Mouse (Mus musculus) B cell, adult 2 months (primary cell): ENCODE results near the gene Mybph.

Experiments used
- DNase-seq, 2 experiments: peaks; one replicate each; pipeline ENCODE4 v3.0.0; 2022

The Mybph gene

DNA sequence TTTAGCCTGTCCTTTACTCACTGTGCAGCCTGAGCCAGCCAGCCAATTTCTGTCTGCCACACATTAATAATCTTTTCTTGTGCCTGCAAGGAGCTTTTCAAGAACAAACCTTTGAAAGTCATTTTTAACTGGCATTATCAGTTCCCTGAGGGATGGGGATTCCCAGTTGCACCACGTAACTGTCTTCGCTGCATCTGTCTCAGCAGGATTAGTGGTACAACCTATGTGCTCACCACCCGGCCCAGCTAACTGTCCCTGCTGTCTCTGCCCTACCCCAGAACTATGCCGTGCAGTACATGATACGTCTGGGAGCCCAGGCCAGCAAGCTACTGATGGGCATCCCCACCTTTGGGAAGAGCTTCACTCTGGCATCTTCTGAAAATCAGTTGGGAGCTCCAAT, 5.0 kb upstream of the Mybph start:
- DNase-seq: no peak

DNA sequence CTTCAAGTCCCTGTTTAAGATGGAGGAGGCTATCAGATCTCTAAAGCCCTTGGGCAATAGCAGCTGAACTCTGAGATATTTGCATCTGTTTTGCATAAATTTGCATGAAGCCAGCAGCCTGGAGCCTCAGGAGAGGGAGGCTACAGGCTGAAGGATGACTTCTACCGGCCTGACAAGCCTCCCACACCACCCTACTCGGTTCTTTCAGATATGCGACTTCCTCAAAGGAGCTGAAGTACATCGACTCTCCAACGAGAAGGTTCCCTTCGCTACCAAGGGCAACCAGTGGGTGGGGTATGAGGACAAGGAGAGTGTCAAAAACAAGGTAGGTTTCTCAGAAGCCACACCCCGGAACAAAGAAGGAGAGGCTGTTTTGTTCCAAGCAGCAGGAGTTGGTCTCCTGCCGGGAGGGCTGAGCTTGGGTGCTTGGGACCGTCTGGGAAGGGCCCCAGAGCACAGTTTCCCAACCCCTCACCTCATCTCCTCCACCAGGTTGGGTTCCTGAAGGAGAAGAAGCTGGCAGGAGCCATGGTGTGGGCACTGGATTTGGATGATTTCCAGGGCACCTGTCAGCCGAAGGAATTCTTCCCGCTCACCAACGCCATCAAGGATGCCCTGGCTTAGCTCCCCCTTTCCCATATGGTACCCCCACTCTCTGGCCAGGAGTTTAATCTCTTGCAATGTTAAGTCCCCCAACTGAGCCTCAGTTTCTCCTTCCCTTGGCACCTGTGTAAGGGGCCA, 4.1 kb upstream of the Mybph start:
- DNase-seq: peak; percentile 29 to 53

DNA sequence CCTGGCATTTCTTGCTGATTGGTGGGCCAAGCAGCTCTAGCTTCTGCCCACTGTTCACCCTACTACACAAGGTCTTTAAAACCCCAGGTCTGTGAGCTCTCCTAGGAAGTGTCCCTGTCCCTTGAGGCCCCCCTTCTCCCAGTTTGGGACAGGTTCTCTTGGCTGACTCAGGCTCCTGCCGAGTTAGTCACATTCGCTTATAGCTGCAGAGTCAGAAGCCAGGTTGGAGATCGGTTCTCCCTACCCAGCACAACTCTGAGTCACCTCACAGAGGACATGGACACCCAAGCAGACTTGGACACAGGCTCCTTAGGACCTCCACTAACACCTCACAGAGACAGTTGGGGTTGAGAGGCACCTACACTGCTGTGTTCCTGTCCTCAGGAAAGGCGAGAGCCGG, 2.1 kb upstream of the Mybph start:
- no peak for DNase-seq

DNA sequence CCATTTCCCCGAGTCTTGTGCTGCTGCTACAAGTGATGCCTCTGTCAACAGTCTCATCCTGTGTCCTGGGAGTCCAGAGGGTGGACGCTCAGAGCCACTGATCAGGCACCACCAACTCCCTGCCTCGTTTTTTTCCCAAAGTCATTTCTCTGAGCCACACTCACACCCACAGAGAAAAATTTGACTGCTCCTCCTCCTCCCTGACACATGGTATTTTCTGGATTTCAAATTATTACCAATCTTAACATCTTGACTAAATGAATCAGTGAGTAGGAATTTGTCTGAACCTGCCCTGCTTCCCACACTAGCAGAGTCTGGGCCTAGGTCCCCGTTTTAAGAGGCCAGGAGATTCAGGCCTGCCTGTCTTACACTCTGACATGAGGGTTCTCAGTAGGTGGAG, 1.2 kb upstream of the Mybph start:
- no peak for DNase-seq

DNA sequence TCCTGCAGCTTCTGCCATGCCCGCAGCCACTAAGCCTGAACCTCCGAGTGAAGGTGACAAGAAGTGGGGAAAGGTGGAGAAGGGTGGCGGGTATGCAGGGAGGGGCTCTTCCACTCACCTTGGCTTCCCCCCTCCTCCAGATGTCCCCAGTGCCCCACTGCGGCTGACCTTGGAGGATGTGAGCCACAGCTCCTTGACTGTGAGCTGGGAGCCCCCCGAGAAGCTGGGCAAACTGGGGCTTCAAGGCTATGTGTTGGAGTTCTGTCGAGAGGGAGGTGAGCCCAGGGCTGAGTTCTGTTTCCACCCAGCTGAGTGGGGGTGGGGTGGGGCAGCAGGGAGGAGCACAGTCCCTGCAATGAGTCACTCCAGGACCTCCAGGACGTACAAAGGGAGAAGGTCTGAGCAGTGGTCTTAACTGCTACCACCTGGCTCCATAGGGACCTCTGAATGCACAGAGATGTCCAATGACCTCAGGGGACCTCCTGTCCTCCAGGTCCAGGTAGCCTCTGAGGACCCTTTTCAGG, 488 bp downstream of the Mybph start:
- DNase-seq: no peak

DNA sequence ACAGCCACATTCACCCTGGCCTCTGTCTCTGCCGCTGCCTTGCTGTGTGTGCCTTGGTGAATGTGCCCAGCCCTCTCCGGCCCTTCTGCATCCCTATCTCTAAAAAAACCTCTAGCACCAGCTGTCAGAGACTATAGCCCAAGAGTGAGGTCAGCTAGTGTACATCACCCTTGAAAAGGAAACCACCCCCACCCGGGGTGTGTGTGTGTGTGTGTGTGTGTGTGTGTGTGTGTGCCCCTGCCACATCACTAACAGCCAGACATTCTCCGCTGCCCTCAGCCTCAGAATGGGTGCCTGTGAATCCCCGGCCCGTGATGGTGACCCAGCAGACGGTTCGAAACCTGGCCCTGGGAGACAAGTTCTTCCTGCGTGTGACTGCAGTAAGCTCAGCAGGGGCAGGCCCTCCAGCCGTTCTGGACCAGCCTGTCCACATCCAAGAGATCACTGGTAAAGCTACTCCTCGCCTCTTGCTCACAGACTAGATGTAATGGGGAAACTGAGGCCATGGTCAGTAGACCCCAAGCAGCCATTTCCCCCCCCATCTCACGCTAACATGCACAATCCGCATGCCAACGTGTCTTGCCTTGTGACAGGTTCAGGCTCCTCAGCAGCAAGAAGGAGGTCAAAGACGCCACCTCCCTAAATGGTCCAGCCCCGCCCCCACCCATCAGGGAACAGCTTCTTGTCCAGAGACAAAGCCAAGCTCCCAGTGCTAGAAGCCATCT, 1.2 kb downstream of the Mybph start:
- DNase-seq: no peak

DNA sequence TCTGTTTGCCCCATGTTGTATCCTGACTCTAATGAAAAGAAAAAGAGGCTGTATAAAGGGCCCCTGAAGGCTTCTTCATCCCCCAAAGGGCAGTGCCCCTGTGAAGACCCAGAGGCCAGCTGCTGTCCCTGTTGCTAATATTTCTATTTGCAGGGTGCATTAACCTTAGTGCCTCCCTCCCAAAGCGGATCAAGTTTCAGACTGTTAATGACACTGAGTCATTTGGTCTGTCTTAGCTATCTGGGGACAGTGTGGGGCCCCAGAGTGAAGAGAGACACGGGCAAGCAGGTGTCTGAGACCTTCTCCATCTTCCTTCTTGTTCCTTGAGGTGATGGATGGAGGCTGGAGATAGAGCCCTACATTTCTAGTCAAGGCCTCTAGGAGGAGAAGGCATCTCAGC, 1.9 kb downstream of the Mybph start:
- DNase-seq: no peak

DNA sequence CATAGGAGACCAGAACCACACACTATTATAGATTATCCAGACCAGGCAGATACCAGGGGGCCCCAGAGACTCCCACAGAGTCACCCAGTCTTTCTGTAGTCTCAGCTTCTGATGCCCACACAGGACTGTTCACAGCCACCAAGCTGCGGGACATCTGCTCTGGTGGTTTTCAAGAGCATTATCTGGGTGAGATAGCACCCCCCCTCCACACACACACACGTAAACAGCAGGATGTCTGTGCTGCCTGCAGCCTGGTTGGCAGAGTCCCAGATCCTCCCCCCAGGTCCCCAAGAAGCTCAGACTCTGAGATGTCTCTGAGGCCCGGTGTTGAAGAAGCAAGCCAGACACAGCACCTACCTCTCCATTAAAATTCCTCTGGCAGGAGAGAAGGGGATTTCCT, 2.3 kb downstream of the Mybph start:
- DNase-seq: peak; percentile 3 to 9

DNA sequence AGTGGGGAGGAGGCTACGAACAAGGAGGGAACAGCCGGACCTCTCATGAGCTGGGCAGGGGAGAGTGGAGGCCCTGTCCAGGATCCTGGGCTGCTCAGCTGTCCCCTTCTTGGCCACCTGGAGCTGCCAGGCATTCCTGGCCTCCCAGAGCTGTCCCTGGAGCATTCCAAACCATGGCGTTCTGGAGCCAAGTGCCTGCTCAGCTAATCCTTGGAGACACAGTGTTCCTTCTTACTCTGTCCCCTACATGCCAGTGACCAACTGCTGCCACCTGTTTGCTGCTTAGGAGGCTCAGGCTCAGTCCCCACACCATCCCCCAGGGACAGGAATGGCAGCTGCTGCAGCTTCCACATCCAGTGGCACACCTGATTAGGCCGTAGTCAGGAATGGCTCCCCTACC, 2.7 kb downstream of the Mybph start:
- no peak for DNase-seq

DNA sequence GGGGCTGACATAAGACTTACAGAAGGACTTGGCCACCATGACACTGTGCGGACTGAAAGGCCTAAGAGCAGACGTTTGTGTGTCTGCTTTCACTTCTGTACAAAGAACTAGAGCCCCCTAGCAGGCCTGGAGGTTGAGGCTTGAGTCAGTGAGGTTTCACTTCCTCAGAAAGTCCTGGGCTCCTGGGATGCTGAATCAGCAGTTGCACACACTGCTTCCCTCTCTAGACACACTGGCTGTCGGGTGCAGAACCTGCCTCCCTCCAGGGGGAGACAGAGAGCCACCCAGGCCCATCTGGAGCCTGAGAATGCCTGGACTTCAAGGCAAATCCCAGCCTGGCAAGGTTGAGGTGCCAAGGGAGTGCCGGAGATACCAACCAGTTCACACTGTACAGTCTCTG, 3.1 kb downstream of the Mybph start:
- DNase-seq: peak; percentile 86 to 89

DNA sequence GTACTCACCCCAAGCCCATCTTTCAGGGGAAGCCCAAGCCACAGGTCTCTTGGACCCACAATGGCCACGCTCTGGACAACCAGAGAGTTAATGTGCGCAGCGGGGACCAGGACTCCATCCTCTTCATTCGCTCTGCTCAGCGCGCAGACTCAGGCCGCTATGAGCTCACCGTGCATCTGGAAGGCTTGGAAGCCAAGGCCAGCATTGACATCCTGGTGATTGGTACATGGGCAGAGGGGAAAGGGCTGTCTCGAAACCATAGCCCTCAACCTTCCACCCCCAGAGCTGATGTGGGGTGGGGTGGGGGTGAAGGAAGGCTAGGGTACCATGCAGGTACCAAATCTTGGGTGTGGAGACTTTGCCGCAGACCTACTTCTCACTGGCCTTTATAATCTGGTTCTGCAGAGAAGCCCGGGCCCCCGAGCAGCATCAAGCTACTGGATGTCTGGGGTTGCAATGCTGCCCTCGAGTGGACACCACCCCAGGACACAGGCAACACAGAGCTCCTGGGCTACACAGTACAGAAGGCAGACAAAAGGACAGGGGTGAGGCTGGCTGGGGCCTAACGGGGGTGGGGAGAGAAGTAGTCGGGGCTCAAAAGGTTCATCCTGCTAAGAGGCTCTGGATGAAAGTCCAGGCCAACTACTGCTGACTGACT, 4.2 kb downstream of the Mybph start:
- DNase-seq: no peak

DNA sequence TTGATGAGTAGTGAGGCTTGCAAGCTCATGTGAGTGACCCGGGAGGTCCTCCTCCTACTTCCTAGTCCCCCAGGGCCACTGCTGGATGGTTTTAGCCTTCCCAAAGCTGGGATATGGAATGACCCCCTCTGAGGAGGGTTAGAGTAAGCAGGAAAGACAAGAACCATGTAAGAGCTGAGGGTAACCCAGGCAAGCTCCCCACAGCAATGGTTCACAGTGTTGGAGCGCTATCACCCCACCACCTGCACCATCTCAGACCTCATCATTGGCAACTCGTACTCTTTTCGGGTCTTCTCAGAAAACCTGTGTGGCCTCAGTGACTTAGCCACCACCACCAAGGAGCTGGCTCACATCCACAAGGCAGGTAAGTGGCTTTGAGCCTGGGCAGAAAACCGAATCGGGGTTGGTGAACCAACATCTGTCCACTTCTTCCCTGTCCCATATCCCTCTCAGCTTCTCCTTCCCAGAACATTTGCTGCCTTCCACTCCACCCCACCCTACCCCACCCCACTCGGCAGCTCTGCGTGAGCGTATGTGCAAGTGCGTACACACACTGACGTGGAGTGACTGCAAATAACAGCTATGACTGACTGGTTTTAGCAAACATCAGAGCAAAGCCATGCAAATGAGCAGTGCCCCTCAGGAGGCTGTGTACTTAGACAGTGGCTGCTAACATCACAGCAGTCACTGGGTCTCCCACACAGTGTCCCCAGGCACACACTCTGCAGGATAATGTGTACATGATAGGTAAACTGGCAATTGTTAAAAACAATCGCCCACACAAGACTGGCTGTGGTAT, 5.1 kb downstream of the Mybph start:
- no peak for DNase-seq

DNA sequence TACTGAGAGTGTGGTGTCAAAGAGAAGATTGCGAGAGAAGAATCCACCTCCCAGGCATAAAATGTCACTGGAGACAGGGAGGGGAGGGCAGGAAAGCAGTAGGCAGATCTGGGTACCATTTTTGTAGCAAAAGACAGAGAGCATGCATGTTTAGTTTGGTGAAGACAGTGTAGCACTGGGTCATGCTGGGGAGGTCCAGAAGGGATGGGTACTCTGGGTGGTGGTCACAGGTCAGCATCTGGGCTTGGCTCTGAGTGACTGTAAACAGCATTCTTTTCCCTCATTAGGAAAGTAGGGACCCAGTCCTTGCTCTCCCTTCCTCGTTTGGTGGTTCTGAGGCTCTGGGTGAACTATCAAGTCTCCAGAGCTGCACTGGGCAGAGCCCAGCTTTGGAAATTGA, 7.2 kb downstream of the Mybph start:
- no peak for DNase-seq

DNA sequence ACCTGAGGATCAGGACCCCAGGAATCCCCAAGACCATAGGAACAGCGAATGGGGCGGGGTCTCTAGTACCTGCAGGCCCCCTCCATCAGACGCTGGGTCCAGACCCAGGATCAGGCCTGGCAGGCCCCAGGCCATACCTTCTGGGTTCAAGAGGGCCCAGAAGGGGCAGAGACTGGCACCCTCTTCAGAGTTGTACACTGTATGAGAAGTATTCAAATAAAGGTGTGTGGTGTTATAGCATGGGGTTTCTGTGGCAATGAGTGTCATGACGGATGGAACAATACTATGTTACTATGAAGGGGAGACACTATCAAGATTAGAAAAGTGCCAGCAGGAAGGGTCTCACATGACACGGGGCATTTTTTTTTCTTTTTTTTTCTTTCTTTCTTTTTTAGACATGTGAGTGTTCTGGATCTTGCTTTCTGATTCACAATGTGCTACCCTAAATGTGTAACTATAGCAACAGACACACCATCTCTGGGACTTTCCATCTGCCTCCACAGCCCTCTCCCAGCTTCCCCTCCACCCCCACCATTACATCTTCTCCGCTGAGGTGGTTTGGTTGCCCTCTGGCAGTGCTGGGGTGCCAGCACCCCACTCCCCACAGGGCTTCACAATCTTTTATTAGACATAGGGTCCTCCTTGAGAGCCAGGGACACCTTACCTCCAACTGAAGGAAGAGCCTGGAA, 7.9 kb downstream of the Mybph start:
- no peak for DNase-seq

DNA sequence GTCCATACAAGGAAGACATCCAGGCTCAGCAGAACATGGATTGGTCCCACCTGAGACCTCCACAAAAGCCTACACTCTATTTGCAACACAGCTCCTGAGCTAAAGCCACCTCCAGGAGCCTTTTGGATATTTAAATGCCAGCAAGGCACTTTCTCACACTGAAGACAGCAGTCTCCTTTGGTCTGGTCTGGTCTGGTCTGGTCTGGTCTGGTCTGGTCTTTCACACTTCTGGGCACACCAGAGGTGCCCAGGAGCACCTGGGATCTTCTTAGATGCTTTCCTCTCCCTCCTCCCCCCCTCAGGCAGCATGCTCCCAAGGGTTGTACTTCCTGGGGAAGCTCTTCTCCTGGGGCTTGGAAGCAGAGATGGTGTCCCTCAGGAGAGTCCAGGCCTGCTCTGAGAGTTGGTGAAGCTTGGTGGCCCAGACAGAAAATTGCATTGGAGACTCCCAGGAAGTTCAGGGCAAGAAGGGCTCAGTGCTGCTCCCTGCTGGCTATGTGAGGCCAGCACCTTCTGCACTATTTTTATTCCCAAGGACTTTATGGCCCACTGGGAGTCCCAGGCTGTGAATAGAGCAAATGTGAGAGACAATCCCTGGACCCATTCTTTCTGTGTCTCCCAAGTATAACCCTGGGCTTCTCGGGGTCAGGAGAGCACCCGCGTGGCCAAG, 8.6 kb downstream of the Mybph start:
- DNase-seq: peak; percentile 19 to 25

DNA sequence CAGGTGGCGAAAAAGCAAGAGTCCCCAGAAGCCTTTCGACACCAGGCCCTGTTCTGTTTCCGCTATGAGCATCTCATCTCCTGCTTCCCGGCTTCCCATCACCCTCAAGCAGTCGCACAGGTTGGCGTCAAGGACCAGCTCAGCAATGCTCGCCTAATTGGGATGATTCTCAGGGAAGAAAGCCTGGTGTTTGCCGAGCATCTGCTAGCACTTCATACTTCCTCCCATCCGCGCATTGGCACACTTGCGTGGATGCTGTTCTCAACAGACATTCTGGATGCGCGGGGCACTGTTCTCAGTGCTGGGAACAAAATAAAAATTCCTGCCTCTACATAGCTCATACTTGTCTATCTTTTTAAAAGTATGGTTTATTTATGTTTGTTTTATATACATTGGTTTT, 11.0 kb downstream of the Mybph start:
- DNase-seq: no peak

DNA sequence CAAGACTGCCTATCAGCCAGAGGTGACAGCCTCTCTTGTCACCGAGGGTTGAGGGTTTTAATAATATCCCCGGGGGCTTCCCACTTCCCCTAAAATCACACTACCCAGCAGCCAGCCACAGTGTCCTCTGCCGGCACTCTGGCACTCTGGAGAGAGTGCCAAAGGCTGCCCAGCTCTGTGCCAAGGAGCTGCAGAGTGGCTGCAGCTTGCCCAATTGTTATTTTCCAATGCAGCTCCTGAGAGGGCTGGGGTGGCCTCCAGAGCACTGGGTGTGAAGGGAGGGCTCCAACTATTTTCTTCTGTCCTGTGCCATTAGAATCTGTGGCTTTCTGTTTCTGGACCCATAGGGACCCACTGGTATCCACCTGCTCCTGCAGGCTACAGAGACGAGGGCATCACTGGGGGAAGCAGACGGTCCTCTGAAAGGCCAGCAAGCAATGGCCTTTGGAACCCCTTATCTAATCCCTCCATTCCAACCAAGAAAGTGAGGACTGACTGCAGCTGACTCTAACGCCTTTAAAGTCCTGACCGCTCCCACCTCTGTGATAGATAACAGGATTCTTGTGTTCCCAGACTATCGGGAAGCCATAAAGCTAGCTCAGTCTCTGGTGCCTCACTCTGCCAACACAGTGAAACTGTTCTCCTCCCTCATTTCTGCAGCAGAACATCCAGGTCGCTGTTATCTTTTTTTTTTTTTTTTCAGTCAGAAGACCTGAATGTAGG, 12.2 kb downstream of the Mybph start:
- DNase-seq: no peak

DNA sequence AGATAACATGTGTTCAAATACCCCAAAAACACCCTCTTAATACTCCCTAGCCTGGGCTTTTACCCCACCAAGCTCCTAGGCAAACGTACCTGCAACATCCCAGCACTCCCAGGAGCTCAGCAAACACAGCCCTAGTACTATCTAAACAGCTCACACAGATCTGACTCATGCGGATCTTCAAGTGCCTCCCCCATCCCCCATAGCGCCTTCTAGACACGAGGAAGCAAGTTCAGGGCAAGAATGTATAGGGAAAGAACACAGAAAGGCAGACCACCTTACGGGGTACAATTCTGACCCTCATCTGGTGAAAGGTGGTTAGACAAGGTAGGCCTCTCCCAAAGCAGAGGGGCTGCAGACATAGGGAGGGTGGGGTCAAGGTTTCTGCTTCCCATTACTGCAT, 12.8 kb downstream of the Mybph start:
- no peak for DNase-seq

DNA sequence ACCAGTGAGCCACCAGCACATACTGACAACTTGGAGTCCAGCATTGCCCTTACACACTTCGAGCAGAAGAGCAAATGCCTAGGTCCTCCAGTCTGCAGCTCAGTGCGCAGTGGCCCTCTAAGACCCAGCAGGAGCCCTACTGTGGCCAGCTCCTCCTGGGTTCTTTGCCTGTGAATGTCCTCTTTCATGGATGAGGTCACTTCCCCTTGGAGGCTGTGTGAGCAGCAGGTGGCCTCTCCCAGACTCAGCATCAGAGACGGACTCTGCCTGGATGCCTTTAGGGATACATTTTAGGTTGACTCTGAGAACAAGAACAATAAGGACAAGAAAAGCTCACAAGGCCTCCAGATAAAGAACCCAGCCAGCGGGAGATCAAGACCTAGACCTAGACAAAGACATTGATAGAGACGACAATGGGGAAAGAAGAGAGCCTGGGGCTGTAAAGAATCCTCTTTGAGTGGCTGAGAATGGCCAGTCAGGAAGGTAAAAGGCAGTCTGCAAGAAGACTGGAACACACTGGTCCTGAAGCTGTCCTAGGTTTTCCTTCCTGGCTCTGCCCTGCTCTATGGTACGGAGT, 17.0 kb downstream of the Mybph start:
- DNase-seq: no peak

DNA sequence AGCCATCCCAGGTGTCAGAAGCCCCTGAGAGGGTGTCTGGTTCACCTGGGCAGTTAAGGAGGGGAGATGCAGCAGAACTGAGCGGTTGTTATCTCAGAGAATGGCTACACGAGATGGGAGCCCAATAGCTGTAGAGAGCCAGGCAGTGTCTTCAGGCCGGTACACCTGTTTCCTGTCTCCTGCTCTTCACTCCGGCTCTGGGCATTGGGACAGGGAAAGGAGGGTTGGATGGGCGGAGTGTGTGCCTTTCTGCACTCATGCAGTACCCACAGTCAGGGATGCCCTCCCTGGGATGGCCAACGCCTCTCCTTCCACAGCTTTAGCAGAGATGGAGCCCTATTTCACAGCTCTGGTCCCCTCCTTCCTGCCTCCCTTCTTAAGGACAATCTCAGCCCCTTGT, 17.8 kb downstream of the Mybph start:
- no peak for DNase-seq

DNA sequence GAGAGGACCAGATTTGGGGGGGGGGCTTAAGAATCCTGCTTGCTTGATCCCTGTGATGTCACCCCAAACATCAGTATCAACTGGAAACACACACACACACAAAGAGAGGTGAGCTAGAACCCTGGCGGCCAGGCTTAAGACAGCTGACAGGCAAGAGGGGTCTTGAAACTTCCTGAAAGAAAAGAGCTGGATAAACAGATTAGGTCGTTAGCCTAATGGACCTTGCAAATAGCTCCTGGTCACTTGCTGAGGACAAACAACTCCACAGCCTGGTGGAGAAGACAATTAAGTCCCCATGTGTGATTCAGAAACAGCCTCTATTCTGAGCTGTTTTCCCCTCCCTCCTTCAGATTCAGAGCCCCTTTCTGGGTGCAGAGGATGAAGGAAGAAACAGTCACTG, 18.4 kb downstream of the Mybph start:
- no peak for DNase-seq
